Mouse (Mus musculus) ovary, adult 18-20 months (tissue): ENCODE measurements around the gene Dnpep.

Source experiments
- DNase-seq: peaks from one replicate; pipeline ENCODE4 v3.0.0; 2022; ENCODE audit warnings: low spot score, mixed read lengths

The Dnpep gene

GRCm38 (mm10) chr1:75327461-75327860 is 9.7 kb upstream of the Dnpep start:
- DNase-seq, result no peak

DNA sequence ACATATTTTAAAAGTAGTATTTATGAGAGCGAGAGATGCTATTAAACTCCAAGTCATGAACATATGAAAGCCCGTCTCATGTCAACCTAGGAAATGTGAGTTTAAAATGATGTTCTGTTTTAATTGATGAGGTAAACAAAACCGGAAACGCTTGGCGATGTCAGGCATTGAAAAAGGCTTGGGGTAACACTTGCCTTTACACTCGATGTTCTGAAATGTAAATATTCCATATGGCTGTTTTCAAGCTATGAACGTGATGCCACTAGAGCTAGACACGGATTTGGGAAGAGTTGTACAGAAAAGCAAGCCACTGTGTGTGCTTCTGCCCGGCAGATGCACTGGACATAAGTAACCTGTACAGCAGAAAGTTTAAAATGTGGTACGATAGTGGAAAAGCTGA is 1.4 kb upstream of the Dnpep start:
- no peak for DNase-seq

- DNase-seq, result no peak
Observed at GRCm38 (mm10) chr1:75318736-75319135, 946 bp upstream of the Dnpep start.

- no peak for DNase-seq
Observed at GRCm38 (mm10) chr1:75318301-75318700, 511 bp upstream of the Dnpep start.

DNA sequence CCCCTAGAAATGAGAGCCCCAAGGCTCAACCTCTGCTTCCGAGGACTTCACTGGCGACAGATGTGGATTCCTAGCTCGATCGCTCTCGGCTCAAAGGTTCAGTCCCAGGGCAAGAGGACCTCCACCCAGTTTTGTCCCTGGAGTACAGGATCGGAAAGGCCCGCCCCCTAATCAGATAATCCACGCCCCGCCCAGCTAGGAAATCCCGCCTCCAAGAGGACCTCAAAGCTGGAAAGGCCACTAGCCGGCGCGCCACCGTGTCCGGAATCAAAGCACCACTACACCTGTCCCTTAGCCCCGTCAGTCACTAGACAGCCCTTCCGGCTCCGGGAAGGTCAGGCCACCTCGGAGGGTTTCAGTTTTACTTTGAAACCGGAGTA is 939 bp downstream of the Dnpep start:
- DNase-seq, result peak; percentile 80

DNA sequence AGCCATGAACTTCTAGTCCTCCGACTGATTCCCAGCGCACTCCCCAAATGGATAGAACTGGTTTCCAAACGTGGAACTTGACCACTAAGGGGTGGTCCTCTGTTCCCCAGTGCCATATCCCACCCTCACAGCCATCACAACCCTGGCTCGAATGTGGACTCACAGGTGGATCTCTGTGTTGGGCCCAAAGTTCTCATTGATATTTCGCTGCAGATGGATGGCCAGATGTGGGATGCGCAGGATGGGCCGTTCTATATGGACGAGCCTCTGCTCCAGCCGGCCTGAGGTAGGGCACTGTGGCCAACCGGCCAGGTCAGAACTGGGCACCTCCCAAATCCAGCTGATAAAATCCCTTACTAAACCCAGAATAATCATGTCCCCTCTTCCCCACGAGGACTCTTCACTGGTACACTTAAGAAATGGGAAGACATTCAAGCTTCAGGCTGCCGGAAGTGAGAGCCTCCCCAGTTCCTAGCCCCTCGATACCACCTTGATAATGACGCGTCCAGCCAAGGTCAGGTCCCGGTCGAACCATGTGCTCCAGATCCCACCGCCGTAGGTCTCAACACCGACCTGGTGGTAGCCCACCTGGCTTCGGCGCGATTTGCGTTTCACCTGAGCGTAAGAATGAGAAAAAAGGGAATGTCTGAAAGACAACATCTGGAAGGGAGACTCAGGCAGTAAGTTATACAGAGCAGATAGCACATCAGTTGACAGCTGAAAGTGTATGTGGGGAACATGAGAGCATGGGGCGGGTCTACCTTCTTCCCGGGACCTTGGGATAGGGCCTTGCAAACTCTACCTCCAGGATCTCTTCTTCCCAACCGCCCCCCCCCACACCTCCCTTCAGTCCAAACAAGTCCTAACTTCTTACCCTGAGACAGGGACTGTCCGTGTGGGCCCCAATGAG is 2.1 kb downstream of the Dnpep start:
- DNase-seq, result no peak

DNA sequence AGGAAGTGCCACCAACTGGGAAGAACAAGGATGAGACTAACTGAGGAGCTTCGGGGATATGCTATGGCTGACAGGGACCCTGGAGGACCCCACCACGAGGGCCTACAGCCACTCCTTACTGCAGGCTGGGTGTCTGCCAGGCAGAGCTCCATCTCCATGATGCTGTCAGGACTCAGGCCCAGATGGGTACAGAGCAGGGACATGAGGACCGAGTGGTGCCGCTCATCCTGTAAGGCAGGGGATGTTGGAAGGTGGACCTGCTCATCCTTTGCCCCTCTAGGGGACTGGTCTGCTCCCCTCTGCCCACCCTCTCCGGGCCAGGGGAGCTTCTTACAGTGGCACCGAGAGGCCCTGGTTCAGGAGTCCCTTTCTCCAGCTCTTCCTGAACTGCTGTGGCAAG is 2.8 kb downstream of the Dnpep start:
- DNase-seq, result no peak

DNA sequence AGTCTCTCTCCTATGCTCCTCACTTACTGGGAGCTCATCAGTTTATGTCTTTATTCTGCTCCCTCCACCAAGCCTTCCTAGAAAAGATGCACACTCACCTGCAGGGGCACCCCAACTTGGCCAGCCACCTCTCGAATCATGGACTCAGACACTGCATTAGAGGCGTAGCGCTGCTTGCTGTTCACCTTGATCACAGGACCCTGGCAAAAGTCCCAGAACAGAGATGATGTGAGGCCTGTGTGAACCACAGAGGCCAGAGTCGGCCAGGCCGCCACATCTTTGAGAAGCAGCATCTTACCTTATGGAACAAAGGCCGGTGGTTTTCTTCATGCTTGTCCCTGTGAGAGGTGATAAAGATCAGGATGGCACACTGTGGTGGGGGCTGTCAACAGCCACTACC is 6.1 kb downstream of the Dnpep start:
- no peak for DNase-seq

- no peak for DNase-seq
Observed at GRCm38 (mm10) chr1:75304662-75305061, 13.1 kb downstream of the Dnpep start.

- no peak for DNase-seq
Observed at GRCm38 (mm10) chr1:75294294-75294693, 23.5 kb downstream of the Dnpep start.

GRCm38 (mm10) chr1:75293331-75293701 is 24.5 kb downstream of the Dnpep start:
- no peak for DNase-seq

- no peak for DNase-seq
Observed at GRCm38 (mm10) chr1:75292476-75293330, 25.1 kb downstream of the Dnpep start.

DNA sequence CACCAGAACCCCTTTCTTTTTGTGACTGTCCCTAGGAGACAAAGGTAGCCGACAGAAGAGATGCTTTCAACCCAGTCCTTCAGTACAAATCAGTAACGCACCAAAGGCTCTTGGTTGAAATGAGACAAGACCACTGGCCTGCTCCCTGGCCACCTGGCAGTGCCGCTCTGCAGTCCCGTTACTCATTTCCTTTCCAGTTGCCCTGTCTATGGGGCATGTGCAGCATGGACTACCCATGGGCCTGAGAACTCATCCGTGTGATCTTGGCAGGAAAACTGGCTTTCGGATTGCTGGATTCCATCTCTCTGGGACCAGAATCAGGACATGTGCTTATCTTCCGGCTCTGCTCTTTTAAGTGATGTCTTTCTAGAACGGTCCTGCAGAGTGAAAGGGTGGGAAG is 26.5 kb downstream of the Dnpep start:
- DNase-seq, result no peak

GRCm38 (mm10) chr1:75290582-75290981 is 27.2 kb downstream of the Dnpep start:
- DNase-seq, result no peak

DNA sequence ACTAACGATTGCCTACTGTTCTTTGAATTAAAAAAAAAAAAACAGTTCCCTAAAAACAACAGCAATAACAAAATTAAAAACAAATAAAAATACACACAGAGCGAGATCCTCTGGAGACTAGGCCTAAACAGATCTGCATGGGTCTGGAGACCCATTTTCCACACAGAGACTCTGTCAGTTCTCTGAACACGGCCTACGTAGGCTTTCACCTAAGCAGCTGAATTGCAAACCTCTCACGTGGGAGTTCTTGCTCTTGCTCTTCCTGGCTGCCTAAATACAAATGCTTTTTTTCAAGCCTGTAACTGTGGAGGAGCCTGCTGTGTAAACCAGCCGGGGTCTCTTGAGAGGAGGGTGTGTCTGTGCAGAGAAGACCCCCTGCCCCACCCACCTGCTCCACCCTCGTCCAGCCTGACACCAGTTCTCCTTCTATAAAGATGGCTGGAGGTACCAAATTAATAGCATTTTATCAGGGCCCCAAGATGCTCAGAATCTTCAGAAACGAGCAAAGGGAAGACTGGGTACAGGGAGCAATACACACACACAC is 27.8 kb downstream of the Dnpep start:
- no peak for DNase-seq

DNA sequence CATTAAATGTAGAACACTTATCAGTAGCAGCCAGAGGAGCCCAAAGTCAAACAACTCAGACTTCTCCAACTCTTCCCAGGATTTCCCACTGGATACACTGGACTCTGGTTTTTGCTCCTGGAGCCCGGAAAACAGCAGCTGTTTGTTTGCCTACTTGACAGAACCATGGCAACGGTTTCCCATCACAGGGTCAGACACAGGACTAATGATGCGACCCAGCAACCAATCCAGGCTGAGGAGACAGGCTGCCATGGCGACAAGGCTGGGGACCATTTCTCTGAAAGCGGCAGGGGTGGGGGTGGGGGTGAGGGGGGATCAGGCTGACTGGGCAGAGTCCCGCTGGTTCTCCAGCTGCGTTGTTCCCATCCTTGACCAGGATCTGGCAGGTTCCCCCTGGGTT is 28.4 kb downstream of the Dnpep start:
- no peak for DNase-seq

DNA sequence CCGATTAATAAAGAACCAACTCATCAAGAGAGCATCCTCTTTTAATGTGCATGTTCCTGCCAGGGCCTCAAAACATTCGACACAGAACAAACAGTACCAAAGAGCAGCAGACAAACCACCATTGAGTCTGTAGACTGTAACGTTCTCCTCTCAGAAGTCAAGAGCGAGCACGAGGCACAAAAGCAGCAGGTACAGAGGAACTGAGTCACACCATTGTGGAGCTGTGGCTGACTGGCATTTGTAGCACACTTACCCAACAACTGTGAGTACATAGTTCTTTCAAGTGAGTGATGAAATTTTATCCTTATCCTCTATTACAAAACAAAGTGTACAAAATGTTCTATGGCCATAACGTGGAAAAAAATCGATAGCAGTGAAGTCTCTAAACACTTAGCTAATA is 32.9 kb downstream of the Dnpep start:
- no peak for DNase-seq

- no peak for DNase-seq
Observed at GRCm38 (mm10) chr1:75283017-75283416, 34.8 kb downstream of the Dnpep start.

DNA sequence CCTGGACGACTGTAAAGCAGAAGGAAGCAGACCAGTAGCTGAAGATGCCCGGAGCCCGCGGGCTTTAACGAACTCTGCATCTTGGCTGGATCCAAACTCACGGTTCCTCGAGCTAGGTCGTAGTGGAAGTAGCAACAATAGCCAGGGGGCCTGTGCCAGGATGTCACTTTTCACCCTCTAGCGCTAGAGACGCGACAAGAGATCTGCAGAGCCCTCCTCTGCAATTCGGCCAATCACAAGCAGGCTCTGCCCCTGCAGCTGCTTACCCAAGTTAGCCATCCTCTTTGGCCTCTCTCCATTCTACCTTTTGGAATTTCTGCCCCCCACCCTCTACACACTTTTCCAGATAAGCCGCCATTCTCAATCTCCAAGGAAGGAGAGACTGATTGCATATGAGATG is 39.6 kb downstream of the Dnpep start, which contains the start of gene Resp18:
Gene Resp18 (minus strand): TSS at position 188 of the 400 bp plus-strand sequence.
- no peak for DNase-seq

- DNase-seq, result no peak
Observed at GRCm38 (mm10) chr1:75277195-75278188, 40.3 kb downstream of the Dnpep start.

- DNase-seq, result no peak
Observed at GRCm38 (mm10) chr1:75264091-75264880, 53.5 kb downstream of the Dnpep start, which contains the start of gene Ptprn. Ptprn (minus strand) TSS chr1:75264502.
